Mouse (Mus musculus) limb, embryonic 10.5 days (tissue): ENCODE results near the gene Fdps. TPM values are rescaled to one million over a fixed set of nuclear protein-coding genes. Genes with fewer than 3 reads are reported as not detected.

Experiments
- DNase-seq: peaks from one replicate; pipeline ENCODE4 v3.0.0-alpha.2; 2017; ENCODE audit warnings: low spot score
- H3K27ac ChIP-seq: fragments of 300-500 bp; sonication (generic); 2 replicates; pipeline ENCODE4 v1.5.1; 2016; ENCODE audit warnings: mild to moderate bottlenecking
- H3K27me3 ChIP-seq: fragments of 300-500 bp; sonication (generic); 2 replicates; pipeline ENCODE4 v1.6.1; 2016; ENCODE audit warnings: low read depth, mild to moderate bottlenecking; ENCODE audit not compliant: poor library complexity, severe bottlenecking
- H3K36me3 ChIP-seq: fragments of 300-500 bp; sonication (generic); 2 replicates; pipeline ENCODE4 v1.6.1; 2016; ENCODE audit warnings: mild to moderate bottlenecking, moderate library complexity
- H3K4me1 ChIP-seq: fragments of 300-500 bp; sonication (generic); 2 replicates; pipeline ENCODE4 v1.6.1; 2016
- H3K4me3 ChIP-seq: fragments of 300-500 bp; sonication (generic); 2 replicates; pipeline ENCODE4 v1.5.1; 2016; ENCODE audit warnings: mild to moderate bottlenecking, moderate library complexity
- H3K9me3 ChIP-seq: fragments of 300-500 bp; sonication (generic); replicated peaks from 2 replicates; pipeline ENCODE4 v1.6.1; 2016; ENCODE audit warnings: mild to moderate bottlenecking
- WGBS: fragments of 180-500 bp; shearing (Covaris S2); methylation state at CpG from one replicate; pipeline ENCODE4 v1.1.7; 2016; 5-methylcytosine and 5-hydroxymethylcytosine counted together
- polyA plus RNA-seq: library from polyadenylated mRNA; unstranded; fragments of >200 nt; fragmentation: Nextera tagmentation; extraction: Ambion mirVana; gene quantifications from 2 replicates; pipeline ENCODE4 v1.2.1, GENCODE M21; 2016

Gene Fdps
- polyA plus RNA-seq, 1 experiment from 2014 or later = 361 TPM

DNA sequence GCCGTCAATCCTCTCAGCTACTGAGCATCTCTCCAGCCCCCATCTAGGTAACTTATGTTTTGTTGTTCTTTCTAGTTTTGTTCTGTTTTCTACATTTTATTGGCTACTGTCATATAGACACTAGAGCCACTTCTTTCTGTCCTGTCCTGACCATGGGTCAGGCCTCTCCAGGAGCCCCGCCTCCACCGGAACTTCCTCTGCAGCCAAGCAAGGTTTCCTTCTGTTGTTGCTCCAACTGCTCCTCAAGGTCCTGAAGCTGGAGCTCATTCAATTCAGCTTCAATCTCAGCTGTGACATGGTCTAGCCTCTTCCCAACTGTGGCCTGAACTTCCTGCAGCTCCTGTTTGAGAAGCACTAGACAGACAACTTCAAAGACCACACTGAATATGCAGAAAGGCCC is 28.1 kb upstream of the Fdps start:
- H3K9me3 ChIP-seq = no peaks in the 10 kb centered on the region
- H3K27ac ChIP-seq = no peak overlapping the region
- WGBS = 88% methylated on average over 3 of the region's 3 CpGs
- no peak for DNase-seq
- H3K36me3 ChIP-seq = no peaks in the 10 kb centered on the region
- peaks cover 18% of the 10 kb centered on the region for H3K4me1 ChIP-seq
- peaks cover 30% of the 10 kb centered on the region for H3K27me3 ChIP-seq
- H3K4me3 ChIP-seq = no peak overlapping the region

- 92% methylated on average over 3 of the region's 3 CpGs for WGBS
- H3K4me1 ChIP-seq = peaks cover 4% of the 10 kb centered on the region; the same call in 1 of the 2 replicates
- H3K4me3 ChIP-seq = no peak overlapping the region
- no peaks in the 10 kb centered on the region for H3K27me3 ChIP-seq
- H3K9me3 ChIP-seq = no peaks in the 10 kb centered on the region
- H3K36me3 ChIP-seq = no peaks in the 10 kb centered on the region
- DNase-seq = no peak
- H3K27ac ChIP-seq = no peak overlapping the region
Measured at GRCm38 (mm10) chr3:89125981-89126380, 24.2 kb upstream of the Fdps start.

DNA sequence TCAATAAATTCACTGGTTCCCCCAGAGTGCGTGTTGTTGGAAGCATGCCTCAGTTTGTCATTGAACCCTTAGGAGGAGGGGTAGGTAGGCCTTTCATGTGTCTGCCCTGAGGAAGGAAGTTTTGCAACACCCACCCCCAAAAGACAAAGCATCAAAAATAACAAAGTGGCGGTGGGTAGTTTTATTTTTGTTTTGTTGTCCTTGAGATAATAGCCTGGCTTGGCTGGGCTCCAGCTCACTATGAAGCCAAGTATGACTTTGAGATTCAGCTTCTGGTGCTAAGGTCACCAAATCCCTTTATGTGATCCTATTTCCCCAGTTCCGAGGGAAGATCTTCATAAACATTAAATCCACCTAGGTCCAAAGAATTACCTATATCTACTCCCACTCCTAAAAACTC is 22.5 kb upstream of the Fdps start:
- H3K9me3 ChIP-seq = no peaks in the 10 kb centered on the region
- 89% methylated on average over 3 of the region's 3 CpGs for WGBS
- H3K36me3 ChIP-seq = no peaks in the 10 kb centered on the region
- peaks cover 4% of the 10 kb centered on the region; the same call in 1 of the 2 replicates for H3K4me1 ChIP-seq
- no peak overlapping the region for H3K4me3 ChIP-seq
- no peaks in the 10 kb centered on the region for H3K27me3 ChIP-seq
- no peak overlapping the region for H3K27ac ChIP-seq
- DNase-seq = no peak

- Histone ChIP-seq H3K9me3 (no peaks in the 10 kb centered on the region), H3K4me3 (no peak overlapping the region), H3K27ac (no peak overlapping the region), H3K4me1 (no peaks in the 10 kb centered on the region), H3K36me3 (no peaks in the 10 kb centered on the region), H3K27me3 (no peaks in the 10 kb centered on the region)
- no peak for DNase-seq
- 67% methylated on average over 2 of the region's 2 CpGs for WGBS
Measured at GRCm38 (mm10) chr3:89123313-89123712, 21.6 kb upstream of the Fdps start.

GRCm38 (mm10) chr3:89115522-89115921 is 13.8 kb upstream of the Fdps start:
- Histone ChIP-seq H3K4me1 (no peaks in the 10 kb centered on the region), H3K27ac (no peak overlapping the region), H3K9me3 (no peaks in the 10 kb centered on the region), H3K4me3 (no peak overlapping the region), H3K27me3 (no peaks in the 10 kb centered on the region), H3K36me3 (no peaks in the 10 kb centered on the region)
- no peak for DNase-seq
- 9% methylated on average over 2 of the region's 2 CpGs for WGBS

GRCm38 (mm10) chr3:89113058-89113457 is 11.3 kb upstream of the Fdps start:
- H3K36me3 ChIP-seq = no peaks in the 10 kb centered on the region
- H3K27me3 ChIP-seq = no peaks in the 10 kb centered on the region
- no peak overlapping the region for H3K27ac ChIP-seq
- DNase-seq = no peak
- H3K4me3 ChIP-seq = no peak overlapping the region
- no peaks in the 10 kb centered on the region for H3K9me3 ChIP-seq
- WGBS = 85% methylated on average over 4 of the region's 4 CpGs
- no peaks in the 10 kb centered on the region for H3K4me1 ChIP-seq

GRCm38 (mm10) chr3:89108146-89108545 is 6.4 kb upstream of the Fdps start:
- Histone ChIP-seq H3K36me3 (no peaks in the 10 kb centered on the region), H3K4me3 (no peak overlapping the region), H3K4me1 (no peaks in the 10 kb centered on the region), H3K9me3 (no peaks in the 10 kb centered on the region), H3K27ac (no peak overlapping the region), H3K27me3 (no peaks in the 10 kb centered on the region)
- no peak for DNase-seq
- 70% methylated on average over 1 of the region's 1 CpGs for whole genome bisulfite sequencing

- no peak overlapping the region for H3K4me3 ChIP-seq
- no peak overlapping the region for H3K27ac ChIP-seq
- no peaks in the 10 kb centered on the region for H3K36me3 ChIP-seq
- peaks cover 4% of the 10 kb centered on the region; the same call in 1 of the 2 replicates for H3K4me1 ChIP-seq
- 76% methylated on average over 3 of the region's 3 CpGs for WGBS
- no peak for DNase-seq
- H3K9me3 ChIP-seq = no peaks in the 10 kb centered on the region
- no peaks in the 10 kb centered on the region for H3K27me3 ChIP-seq
Measured at GRCm38 (mm10) chr3:89107545-89107944, 5.8 kb upstream of the Fdps start.

- no peaks in the 10 kb centered on the region for H3K27me3 ChIP-seq
- no peak overlapping the region for H3K27ac ChIP-seq
- no peak overlapping the region for H3K4me3 ChIP-seq
- no peaks in the 10 kb centered on the region for H3K9me3 ChIP-seq
- no peak for DNase-seq
- peaks cover 8% of the 10 kb centered on the region; the same call in 1 of the 2 replicates for H3K4me1 ChIP-seq
- H3K36me3 ChIP-seq = no peaks in the 10 kb centered on the region
Measured at GRCm38 (mm10) chr3:89106881-89107280, 5.1 kb upstream of the Fdps start.

DNA sequence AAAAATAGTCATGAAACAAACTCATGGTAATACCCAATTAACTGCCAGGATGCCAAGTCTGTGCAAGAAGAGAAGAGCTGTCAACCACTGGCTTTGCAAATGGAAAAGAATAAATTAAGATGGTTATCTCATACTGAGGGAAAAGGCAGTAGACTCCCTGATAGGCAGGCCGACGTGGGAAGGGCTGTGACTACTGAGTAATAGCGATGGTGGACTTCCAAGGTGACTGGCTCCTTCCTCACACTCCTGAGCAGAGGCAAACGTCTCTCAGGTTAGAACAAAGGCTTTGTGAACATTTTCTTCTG is 1.5 kb upstream of the Fdps start:
- Histone ChIP-seq H3K27ac (0 out of 2 replicates have a peak overlapping the region, but pooled peaks have one; percentile 17), H3K36me3 (peaks cover 22% of the 10 kb centered on the region), H3K4me3 (no peak overlapping the region), H3K4me1 (peaks cover 32% of the 10 kb centered on the region), H3K9me3 (no peaks in the 10 kb centered on the region), H3K27me3 (no peaks in the 10 kb centered on the region)
- 80% methylated on average over 4 of the region's 4 CpGs for WGBS
- DNase-seq = no peak

- H3K4me3 ChIP-seq = peak overlapping the region; percentile 83
- peak overlapping the region; percentile 75 for H3K27ac ChIP-seq
- peaks cover 27% of the 10 kb centered on the region for H3K36me3 ChIP-seq
- H3K9me3 ChIP-seq = no peaks in the 10 kb centered on the region
- peaks cover 32% of the 10 kb centered on the region for H3K4me1 ChIP-seq
- no peak for DNase-seq
- no peaks in the 10 kb centered on the region for H3K27me3 ChIP-seq
- WGBS = 66% methylated on average over 12 of the region's 12 CpGs
Measured at GRCm38 (mm10) chr3:89102495-89103290, 934 bp upstream of the Fdps start.

DNA sequence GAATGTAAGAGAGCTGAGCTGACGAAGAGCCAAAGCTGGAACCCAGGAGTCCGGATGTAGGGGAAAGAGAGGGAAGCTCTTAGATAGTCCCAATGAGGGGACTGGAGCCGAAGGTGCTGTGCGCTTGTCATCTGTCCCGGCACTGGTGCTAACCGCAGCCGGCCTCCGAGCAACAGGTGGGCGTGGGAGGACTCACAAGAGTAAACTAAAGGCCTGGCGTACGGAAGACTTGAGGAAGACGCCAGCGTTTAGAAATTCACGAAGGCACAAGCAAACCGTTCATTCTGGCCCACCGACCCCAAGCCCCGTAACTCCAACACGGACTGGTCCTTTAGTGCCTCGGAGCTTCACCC is 324 bp downstream of the Fdps start:
- WGBS = under 1% methylated on average over 19 of the region's 19 CpGs
- Histone ChIP-seq H3K4me1 (peaks cover 32% of the 10 kb centered on the region), H3K27ac (peak overlapping the region; percentile 85)

DNA sequence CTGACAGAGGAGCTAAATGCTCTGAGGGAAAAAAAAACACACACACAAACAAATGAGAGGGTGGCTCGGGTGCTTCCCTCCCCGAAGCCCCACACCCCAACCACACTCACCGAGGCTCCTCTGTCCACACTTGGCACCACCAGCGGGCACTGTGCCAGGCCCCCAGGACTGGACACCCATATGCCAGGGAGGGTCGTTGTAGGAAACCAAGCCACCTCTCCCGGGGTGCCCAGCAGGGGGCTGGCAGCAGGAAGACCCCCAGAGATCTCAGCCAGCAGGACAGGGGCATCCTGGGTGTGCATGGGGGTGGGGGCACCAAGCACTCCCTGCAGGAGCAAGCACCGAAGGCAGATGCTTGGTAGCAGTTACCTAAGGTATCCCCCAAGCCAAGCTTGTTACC is 948 bp downstream of the Fdps start, which contains the start of gene Gm43738:
Gm43738 (minus strand) TSS at position 289 of the 400 bp plus-strand sequence.
- WGBS = 62% methylated on average over 7 of the region's 7 CpGs
- no peak for DNase-seq
- peak within 1 kb of the TSS; percentile 85 for H3K27ac ChIP-seq
- H3K36me3 ChIP-seq = peaks cover 46% of the 10 kb centered on the region
- no peaks in the 10 kb centered on the region for H3K9me3 ChIP-seq
- H3K27me3 ChIP-seq = no peaks in the 10 kb centered on the region
- H3K4me3 ChIP-seq = peak within 1 kb of the TSS; percentile 83
- peaks cover 35% of the 10 kb centered on the region for H3K4me1 ChIP-seq

More for the DNA sequence above, 324 bp downstream of the Fdps start:
- Histone ChIP-seq H3K9me3 (no peaks in the 10 kb centered on the region), H3K27me3 (no peaks in the 10 kb centered on the region), H3K36me3 (peaks cover 40% of the 10 kb centered on the region), H3K4me3 (peak overlapping the region; percentile 83)
- no peak for DNase-seq

DNA sequence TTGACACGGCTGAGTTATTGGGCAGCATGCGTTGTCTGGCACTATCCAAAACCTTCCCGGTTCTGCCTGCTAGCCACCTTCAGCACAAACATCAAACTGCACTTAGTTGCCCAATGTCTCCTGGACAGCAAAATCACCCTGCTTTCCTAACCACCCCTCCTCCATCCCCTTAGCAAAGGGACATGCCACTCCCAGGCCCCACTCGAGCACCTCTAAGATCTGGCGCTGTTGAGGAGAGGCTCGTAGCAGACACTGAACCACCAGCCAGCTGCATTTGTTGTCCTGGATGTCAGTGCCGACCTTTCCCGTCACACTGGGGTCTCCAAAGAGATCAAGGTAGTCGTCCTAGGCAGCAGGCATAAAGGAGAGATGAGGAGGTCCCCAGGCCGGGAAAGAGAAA is 7.7 kb downstream of the Fdps start:
- WGBS = 87% methylated on average over 10 of the region's 10 CpGs
- DNase-seq = no peak
- no peaks in the 10 kb centered on the region for H3K9me3 ChIP-seq
- no peak overlapping the region for H3K27ac ChIP-seq
- peaks cover 57% of the 10 kb centered on the region for H3K36me3 ChIP-seq
- peaks cover 57% of the 10 kb centered on the region for H3K4me1 ChIP-seq
- no peak overlapping the region for H3K4me3 ChIP-seq
- peaks cover 57% of the 10 kb centered on the region for H3K27me3 ChIP-seq
